In genomic region chr6:48741711-48742206, GRCm38 (mm10) we compare ENCODE assay signal across 10 mouse cellular contexts. TPM values are rescaled to one million over a fixed set of nuclear protein-coding genes. Genes with fewer than 3 reads are reported as not detected.
DNase-seq lines count a peak whose midpoint lies in the region; ATAC-seq and TF ChIP-seq lines count a peak whose summit lies in the region.
"Had no signal": no experiment of that assay in that cellular context is flagged by ENCODE, and none has a peak within 500 bp of the region (broad histone marks: within the 10 kb centered on the region; RNA-seq: fewer than 3 reads in every experiment).

No protein-coding gene starts in this region.

- H3K9ac ChIP-seq in heart, embryonic 13.5 days = no peak overlapping the region; the same call in 1 of the 2 replicates
- no peak overlapping the region for H3K9ac ChIP-seq in midbrain, embryonic 14.5 days (replicated peaks; ENCODE audit: low read length)
- H3K9ac ChIP-seq: limb, embryonic 15.5 days had no signal

- WGBS in heart, embryonic 13.5 days = 31% methylated on average over 9 of the region's 9 CpGs
- WGBS in bone marrow, adult 2 months = 40% methylated on average over 9 of the region's 9 CpGs
- WGBS in midbrain, embryonic 14.5 days = 42% methylated on average over 9 of the region's 9 CpGs
- WGBS in embryonic facial prominence, embryonic 10.5 days = 34% methylated on average over 9 of the region's 9 CpGs

- no peak for ATAC-seq in heart, embryonic 13.5 days (ENCODE audit: extremely low read depth, insufficient number of reproducible peaks, low FRiP score, low TSS enrichment)
- ATAC-seq in midbrain, embryonic 14.5 days (ENCODE audit: low FRiP score, low TSS enrichment) = no peak

- no peak overlapping the region for H3K27ac ChIP-seq in heart, embryonic 13.5 days (replicated peaks)
- H3K27ac ChIP-seq in bone marrow, adult 2 months (ENCODE audit: control insufficient read depth, insufficient read depth, low read depth, low read length, poor library complexity) = peak overlapping the region; percentile 88
- H3K27ac ChIP-seq in midbrain, embryonic 14.5 days (replicated peaks; ENCODE audit: low read depth, low read length) = no peak overlapping the region
- no peak overlapping the region for H3K27ac ChIP-seq in embryonic facial prominence, embryonic 10.5 days (replicated peaks)
- H3K27ac ChIP-seq: limb, embryonic 15.5 days had no signal

- peaks cover 55% of the 10 kb centered on the region for H3K27me3 ChIP-seq in heart, embryonic 13.5 days (replicated peaks)
- peaks cover 17% of the 10 kb centered on the region for H3K27me3 ChIP-seq in midbrain, embryonic 14.5 days (ENCODE audit: control insufficient read depth, insufficient read depth, low read length)
- peaks cover 58% of the 10 kb centered on the region for H3K27me3 ChIP-seq in embryonic facial prominence, embryonic 10.5 days (replicated peaks; ENCODE audit: low read depth, poor library complexity, severe bottlenecking)

- H3K4me2 ChIP-seq in heart, embryonic 13.5 days = peak overlapping the region; percentile 79
- peak overlapping the region; percentile 73 for H3K4me2 ChIP-seq in midbrain, embryonic 14.5 days (ENCODE audit: low read length)

- H3K4me1 ChIP-seq in heart, embryonic 13.5 days = peaks cover 29% of the 10 kb centered on the region
- H3K4me1 ChIP-seq in bone marrow, adult 2 months (ENCODE audit: control insufficient read depth, insufficient read depth, low read length) = peaks cover 3% of the 10 kb centered on the region
- H3K4me1 ChIP-seq in midbrain, embryonic 14.5 days (ENCODE audit: control insufficient read depth, insufficient read depth, low read length) = no peaks in the 10 kb centered on the region
- H3K4me1 ChIP-seq in embryonic facial prominence, embryonic 10.5 days = peaks cover 24% of the 10 kb centered on the region

- no peaks in the 10 kb centered on the region for H3K9me3 ChIP-seq in heart, embryonic 13.5 days
- H3K9me3 ChIP-seq in midbrain, embryonic 14.5 days (ENCODE audit: control insufficient read depth, low read length) = no peaks in the 10 kb centered on the region
- H3K9me3 ChIP-seq in embryonic facial prominence, embryonic 10.5 days = no peaks in the 10 kb centered on the region
- H3K9me3 ChIP-seq: limb, embryonic 15.5 days had no signal

- DNase-seq in heart, adult 8-10 months (ENCODE audit: low spot score) = no peak
- peak; percentile 69 to 84 for DNase-seq in kidney, adult 8-10 months
- no peak for DNase-seq in midbrain, embryonic 14.5 days
- DNase-seq in embryonic facial prominence, embryonic 10.5 days (ENCODE audit: low spot score) = no peak
- DNase-seq in ovary, postnatal 36 days (ENCODE audit: low spot score) = no peak
- no peak for DNase-seq in cerebellum, adult 9-10 months

- no peak for TF ChIP-seq POLR2A in bone marrow, adult 2 months (IDR thresholded peaks at IDR 0.05; ENCODE audit: borderline replicate concordance, control insufficient read depth, low read depth, low read length)

- TF ChIP-seq CTCF in bone marrow, adult 2 months (IDR thresholded peaks at IDR 0.05; ENCODE audit: control insufficient read depth, insufficient read depth, low read length) = no peak

- H3K36me3 ChIP-seq in heart, embryonic 13.5 days = peaks cover 3% of the 10 kb centered on the region; the same call in 1 of the 2 replicates
- H3K36me3 ChIP-seq in midbrain, embryonic 14.5 days (ENCODE audit: control insufficient read depth, insufficient read depth, low read length) = no peaks in the 10 kb centered on the region
- H3K36me3 ChIP-seq in embryonic facial prominence, embryonic 10.5 days (replicated peaks) = no peaks in the 10 kb centered on the region
- H3K36me3 ChIP-seq: limb, embryonic 15.5 days had no signal

- H3K4me3 ChIP-seq in heart, embryonic 13.5 days = no peak overlapping the region
- H3K4me3 ChIP-seq in bone marrow, adult 2 months (replicated peaks; ENCODE audit: control insufficient read depth, low read depth, low read length) = no peak overlapping the region
- H3K4me3 ChIP-seq in midbrain, embryonic 14.5 days (replicated peaks; ENCODE audit: low read depth, low read length) = no peak overlapping the region
- no peak overlapping the region for H3K4me3 ChIP-seq in embryonic facial prominence, embryonic 10.5 days

RNA-seq across cellular contexts. Expression of gene Gimap1, which starts 2.9 kb away (rescaled TPM):
- polyA plus RNA-seq in heart, embryonic 13.5 days (2015; fragmentation: Nextera tagmentation; extraction: Ambion mirVana) = 24.2 and 27.5 TPM in 2 replicates
- total RNA-seq in heart, adult 8-10 months (2022) = 1 to 10 TPM; 6.3 to 9.4 (median 8.0) TPM
- 19.3 and 26.4 TPM in 2 replicates for polyA plus RNA-seq in bone marrow, adult 2 months (2011; ENCODE audit: insufficient read depth, insufficient read length, low replicate concordance, missing spikeins)
- 2.8 and 5.2 TPM in 2 replicates for polyA plus RNA-seq in midbrain, embryonic 14.5 days (2014; fragmentation: Nextera tagmentation; extraction: Ambion mirVana)
- 4.1 and 5.0 TPM in 2 replicates for polyA plus RNA-seq in embryonic facial prominence, embryonic 10.5 days (2016; fragmentation: Nextera tagmentation; extraction: Ambion mirVana)

RNA-seq across cellular contexts. Expression of gene Gimap5, which starts 4.2 kb away (rescaled TPM):
- polyA plus RNA-seq in heart, embryonic 13.5 days (2015; fragmentation: Nextera tagmentation; extraction: Ambion mirVana) = 7.2 and 8.2 TPM in 2 replicates
- 1 to 10 TPM; 4.1 to 5.0 (median 4.5) TPM for total RNA-seq in heart, adult 8-10 months (2022)
- polyA plus RNA-seq in bone marrow, adult 2 months (2011; ENCODE audit: insufficient read depth, insufficient read length, low replicate concordance, missing spikeins) = 4.7 and 7.9 TPM in 2 replicates
- polyA plus RNA-seq in midbrain, embryonic 14.5 days (2014; fragmentation: Nextera tagmentation; extraction: Ambion mirVana) = 0.71 and 0.78 TPM in 2 replicates
- polyA plus RNA-seq in embryonic facial prominence, embryonic 10.5 days (2016; fragmentation: Nextera tagmentation; extraction: Ambion mirVana) = 0.71 and 0.84 TPM in 2 replicates

RNA-seq across cellular contexts. Expression of gene Gimap7, which starts 23.3 kb away (rescaled TPM):
- not detected in 2 replicates for polyA plus RNA-seq in heart, embryonic 13.5 days (2015; fragmentation: Nextera tagmentation; extraction: Ambion mirVana)
- total RNA-seq in heart, adult 8-10 months (2022) = under 1 TPM in 3 of 4 experiments, not detected in 1; 0.22 to 0.78 (median 0.71) TPM
- polyA plus RNA-seq in bone marrow, adult 2 months (2011; ENCODE audit: insufficient read depth, insufficient read length, low replicate concordance, missing spikeins) = 3.6 and 5.2 TPM in 2 replicates
- polyA plus RNA-seq in midbrain, embryonic 14.5 days (2014; fragmentation: Nextera tagmentation; extraction: Ambion mirVana) = not detected in 2 replicates
- polyA plus RNA-seq in embryonic facial prominence, embryonic 10.5 days (2016; fragmentation: Nextera tagmentation; extraction: Ambion mirVana) = not detected in 2 replicates
- total RNA-seq: ES-E14 had no signal
- polyA plus RNA-seq: limb, embryonic 15.5 days had no signal

RNA-seq across cellular contexts. Expression of gene Gm28053, which starts 23.4 kb away (rescaled TPM):
- 3.7 and 5.0 TPM in 2 replicates for polyA plus RNA-seq in heart, embryonic 13.5 days (2015; fragmentation: Nextera tagmentation; extraction: Ambion mirVana)
- total RNA-seq in heart, adult 8-10 months (2022) = 1 to 10 TPM; 2.7 to 5.0 (median 4.3) TPM
- polyA plus RNA-seq in bone marrow, adult 2 months (2011; ENCODE audit: insufficient read depth, insufficient read length, low replicate concordance, missing spikeins) = 15.2 TPM in 1 of 2 replicates, not detected in the other
- polyA plus RNA-seq in midbrain, embryonic 14.5 days (2014; fragmentation: Nextera tagmentation; extraction: Ambion mirVana) = 1.00 TPM in 1 of 2 replicates, not detected in the other
- 0.28 TPM in 1 of 2 replicates, not detected in the other for polyA plus RNA-seq in embryonic facial prominence, embryonic 10.5 days (2016; fragmentation: Nextera tagmentation; extraction: Ambion mirVana)
- total RNA-seq: ES-E14 had no signal

RNA-seq across cellular contexts. Expression of gene Gimap3, which starts 28.9 kb away (rescaled TPM):
- polyA plus RNA-seq in heart, embryonic 13.5 days (2015; fragmentation: Nextera tagmentation; extraction: Ambion mirVana) = 0.06 TPM in 1 of 2 replicates, not detected in the other
- total RNA-seq in heart, adult 8-10 months (2022) = under 1 TPM; 0.53 to 0.86 (median 0.54) TPM
- polyA plus RNA-seq in bone marrow, adult 2 months (2011; ENCODE audit: insufficient read depth, insufficient read length, low replicate concordance, missing spikeins) = 15.3 and 36.7 TPM in 2 replicates
- polyA plus RNA-seq in midbrain, embryonic 14.5 days (2014; fragmentation: Nextera tagmentation; extraction: Ambion mirVana) = not detected in 2 replicates
- polyA plus RNA-seq in embryonic facial prominence, embryonic 10.5 days (2016; fragmentation: Nextera tagmentation; extraction: Ambion mirVana) = not detected in 2 replicates
- polyA plus RNA-seq: limb, embryonic 15.5 days had no signal

Comparison
In these comparisons a context has a peak if more than half of its experiments do, and no peak if none do; other contexts are left out.
1. DNase-seq: peak in kidney, adult 8-10 months (2 of 2); none in heart, adult 8-10 months (single experiment), midbrain, embryonic 14.5 days (single experiment), embryonic facial prominence, embryonic 10.5 days (single experiment), ovary, postnatal 36 days (single experiment) and cerebellum, adult 9-10 months (single experiment).